Mouse (Mus musculus): Measurements from ENCODE around the gene Klhl25. TPM values are rescaled to one million over a fixed set of nuclear protein-coding genes. Genes with fewer than 3 reads are reported as not detected.
"Not testable (repeated sequence)": the region's sequence is repeated elsewhere in the genome, so short reads cannot be mapped to it uniquely, and the experiment has no call there.

Klhl25 gene
- total and polyA plus RNA-seq, 2 experiments from 2014 or later = 12.6 to 34.2 TPM

DNA sequence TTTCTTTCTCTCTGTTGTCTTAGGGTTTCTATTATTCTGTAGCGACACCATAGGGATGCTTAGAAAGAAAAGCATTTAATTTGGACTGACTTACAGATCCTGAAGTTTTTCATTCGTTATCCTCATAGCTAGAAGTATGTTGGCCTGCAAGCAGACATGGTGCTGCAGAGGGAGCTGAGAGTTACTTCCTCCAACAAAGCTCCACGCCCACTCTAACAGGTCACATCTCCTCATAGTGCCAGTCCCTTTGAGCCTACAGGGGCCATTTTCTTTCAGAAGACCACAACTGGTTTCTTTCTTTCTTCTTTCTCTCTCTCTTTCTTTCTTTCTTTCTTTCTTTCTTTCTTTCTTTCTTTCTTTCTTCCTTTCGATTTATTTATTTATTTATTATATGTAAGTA, 8.0 kb upstream of the Klhl25 start:
- Histone ChIP-seq H3K27me3 (ENCODE audit: insufficient read depth, low read length) (no peaks in the 10 kb centered on the region), H3K4me2 (ENCODE audit: low read depth, low read length, poor library complexity, severe bottlenecking) (no peak overlapping the region), H3K36me3 (ENCODE audit: insufficient read depth, low read length) (no peaks in the 10 kb centered on the region), H3K9ac (replicated peaks; ENCODE audit: low read length, poor library complexity, severe bottlenecking) (no peak overlapping the region), H3K27ac (ENCODE audit: low read depth, low read length) (no peak overlapping the region), H3K9me3 (ENCODE audit: low read length) (no peaks in the 10 kb centered on the region), H3K4me1 (ENCODE audit: insufficient read depth, low read length) (no peaks in the 10 kb centered on the region), H3K4me3 (ENCODE audit: low read depth, low read length) (no peak overlapping the region)
- ATAC-seq (ENCODE audit: low FRiP score) (no peak), DNase-seq (ENCODE audit: low spot score) (no peak)
- 81% methylated on average over 4 of the region's 4 CpGs for WGBS
- no peak for TF ChIP-seq CTCF (IDR thresholded peaks at IDR 0.05)

DNA sequence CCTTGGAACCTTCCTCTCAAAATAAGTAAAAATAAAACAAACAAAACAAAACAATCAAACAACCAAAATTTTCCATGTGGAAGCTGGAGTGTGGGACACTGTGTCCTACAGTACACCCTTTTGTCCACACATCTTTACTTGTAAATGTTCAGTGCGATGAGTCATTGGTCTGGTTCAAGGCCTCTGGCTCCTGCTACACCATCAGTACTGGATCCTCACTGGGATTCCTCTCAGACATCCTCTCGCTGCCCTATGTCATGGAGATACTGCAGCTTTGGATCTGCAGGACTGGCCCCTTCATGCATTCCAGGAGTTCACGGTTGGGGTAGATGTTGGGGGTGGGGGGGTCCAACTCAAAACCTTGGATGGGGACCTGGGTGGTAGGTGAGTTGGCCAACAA, 5.8 kb upstream of the Klhl25 start:
- Histone ChIP-seq H3K4me3 (ENCODE audit: low read depth, low read length) (no peak overlapping the region), H3K9ac (replicated peaks; ENCODE audit: low read length, poor library complexity, severe bottlenecking) (no peak overlapping the region), H3K4me2 (ENCODE audit: low read depth, low read length, poor library complexity, severe bottlenecking) (no peak overlapping the region), H3K36me3 (ENCODE audit: insufficient read depth, low read length) (no peaks in the 10 kb centered on the region), H3K27ac (ENCODE audit: low read depth, low read length) (no peak overlapping the region), H3K27me3 (ENCODE audit: insufficient read depth, low read length) (no peaks in the 10 kb centered on the region), H3K9me3 (ENCODE audit: low read length) (no peaks in the 10 kb centered on the region), H3K4me1 (ENCODE audit: insufficient read depth, low read length) (no peaks in the 10 kb centered on the region)
- no peak for DNase-seq (ENCODE audit: low spot score)
- WGBS = 88% methylated on average over 3 of the region's 3 CpGs
- no peak for ATAC-seq (ENCODE audit: low FRiP score)
- no peak for TF ChIP-seq CTCF (IDR thresholded peaks at IDR 0.05)

DNA sequence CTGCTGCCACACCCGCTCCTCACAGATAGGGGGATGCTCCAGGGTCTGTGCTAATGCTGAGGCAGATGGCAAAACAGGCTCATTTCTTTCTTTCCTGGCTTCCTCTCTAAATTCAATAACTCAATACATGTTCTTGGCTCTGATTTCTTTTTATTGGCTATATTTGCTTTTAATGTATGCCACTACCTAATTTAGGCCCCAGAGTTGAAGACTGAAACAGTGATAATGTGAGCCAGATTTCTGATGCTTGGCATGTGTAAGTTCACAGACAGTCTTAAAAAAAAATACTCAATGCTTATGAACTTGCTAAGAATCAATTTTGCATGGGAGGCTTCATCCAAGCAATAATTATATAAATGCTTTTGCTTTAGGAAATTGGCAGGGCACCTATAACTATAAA, 2.2 kb upstream of the Klhl25 start:
- Histone ChIP-seq H3K4me1 (ENCODE audit: insufficient read depth, low read length) (peaks cover 5% of the 10 kb centered on the region; the same call in 1 of the 2 replicates), H3K27me3 (ENCODE audit: insufficient read depth, low read length) (no peaks in the 10 kb centered on the region), H3K36me3 (ENCODE audit: insufficient read depth, low read length) (no peaks in the 10 kb centered on the region), H3K27ac (ENCODE audit: low read depth, low read length) (no peak overlapping the region), H3K9me3 (ENCODE audit: low read length) (no peaks in the 10 kb centered on the region), H3K4me3 (ENCODE audit: low read depth, low read length) (no peak overlapping the region), H3K4me2 (ENCODE audit: low read depth, low read length, poor library complexity, severe bottlenecking) (no peak overlapping the region), H3K9ac (replicated peaks; ENCODE audit: low read length, poor library complexity, severe bottlenecking) (no peak overlapping the region)
- TF ChIP-seq CTCF (IDR thresholded peaks at IDR 0.05) = no peak
- DNase-seq (ENCODE audit: low spot score) = no peak
- ATAC-seq (ENCODE audit: low FRiP score) = no peak
- 92% methylated on average over 1 of the region's 1 CpGs for WGBS

DNA sequence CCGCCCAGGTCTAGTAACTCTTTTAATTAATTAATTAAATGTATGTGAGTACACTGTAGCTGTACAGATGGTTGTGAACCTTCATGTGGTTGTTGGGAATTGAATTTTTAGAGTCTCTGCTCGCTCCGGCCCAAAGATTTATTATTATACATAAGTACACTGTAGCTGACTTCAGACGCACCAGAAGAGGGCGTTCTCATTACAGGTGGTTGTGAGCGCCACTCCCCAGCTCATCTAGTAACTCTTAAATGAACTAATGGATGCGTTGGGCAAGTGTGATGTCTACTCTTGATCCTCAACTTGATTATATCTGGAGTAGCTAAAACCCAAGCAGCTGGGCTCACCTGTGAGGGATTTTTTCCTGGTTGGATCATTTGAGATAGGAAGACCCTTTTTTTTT, 1.2 kb upstream of the Klhl25 start:
- no peaks in the 10 kb centered on the region for H3K36me3 ChIP-seq (ENCODE audit: insufficient read depth, low read length)
- no peak overlapping the region for H3K27ac ChIP-seq (ENCODE audit: low read depth, low read length)
- no peak for DNase-seq (ENCODE audit: low spot score)
- WGBS = 52% methylated on average over 7 of the region's 7 CpGs
- no peak for ATAC-seq (ENCODE audit: low FRiP score)
- no peak overlapping the region for H3K4me3 ChIP-seq (ENCODE audit: low read depth, low read length)
- H3K4me1 ChIP-seq (ENCODE audit: insufficient read depth, low read length) = peaks cover 5% of the 10 kb centered on the region; the same call in 1 of the 2 replicates
- no peaks in the 10 kb centered on the region for H3K9me3 ChIP-seq (ENCODE audit: low read length)
- H3K9ac ChIP-seq (replicated peaks; ENCODE audit: low read length, poor library complexity, severe bottlenecking) = no peak overlapping the region
- peak; percentile 30 for TF ChIP-seq CTCF (IDR thresholded peaks at IDR 0.05)
- no peak overlapping the region for H3K4me2 ChIP-seq (ENCODE audit: low read depth, low read length, poor library complexity, severe bottlenecking)
- H3K27me3 ChIP-seq (ENCODE audit: insufficient read depth, low read length) = no peaks in the 10 kb centered on the region

- DNase-seq (ENCODE audit: low spot score) = no peak
- no peak overlapping the region for H3K27ac ChIP-seq (ENCODE audit: low read depth, low read length)
Observed at GRCm38 (mm10) chr7:75847489-75847888, 621 bp upstream of the Klhl25 start.

GRCm38 (mm10) chr7:75848776-75849670, 913 bp downstream of the Klhl25 start:
- Histone ChIP-seq H3K27me3 (ENCODE audit: insufficient read depth, low read length) (no peaks in the 10 kb centered on the region), H3K4me2 (ENCODE audit: low read depth, low read length, poor library complexity, severe bottlenecking) (peak overlapping the region; percentile 97), H3K36me3 (ENCODE audit: insufficient read depth, low read length) (no peaks in the 10 kb centered on the region), H3K9me3 (ENCODE audit: low read length) (no peaks in the 10 kb centered on the region), H3K4me3 (ENCODE audit: low read depth, low read length) (peak overlapping the region; percentile 90), H3K9ac (replicated peaks; ENCODE audit: low read length, poor library complexity, severe bottlenecking) (peak overlapping the region; percentile 77), H3K27ac (ENCODE audit: low read depth, low read length) (peak overlapping the region; percentile 77), H3K4me1 (ENCODE audit: insufficient read depth, low read length) (peaks cover 5% of the 10 kb centered on the region; the same call in 1 of the 2 replicates)
- TF ChIP-seq CTCF (IDR thresholded peaks at IDR 0.05) = no peak
- ATAC-seq (ENCODE audit: low FRiP score) (peak; percentile 19; the same call in 1 of the 2 replicates), DNase-seq (ENCODE audit: low spot score) (no peak)
- 2% methylated on average over 23 of the region's 25 CpGs for WGBS

More at GRCm38 (mm10) chr7:75847489-75847888, 621 bp upstream of the Klhl25 start:
- peak overlapping the region; percentile 90 for H3K4me3 ChIP-seq (ENCODE audit: low read depth, low read length)
- 13% methylated on average over 6 of the region's 6 CpGs for WGBS
- H3K4me2 ChIP-seq (ENCODE audit: low read depth, low read length, poor library complexity, severe bottlenecking) = peak overlapping the region; percentile 97
- H3K9ac ChIP-seq (replicated peaks; ENCODE audit: low read length, poor library complexity, severe bottlenecking) = peak overlapping the region; percentile 33; the same call in 1 of the 2 replicates
- no peak for TF ChIP-seq CTCF (IDR thresholded peaks at IDR 0.05)
- H3K4me1 ChIP-seq (ENCODE audit: insufficient read depth, low read length) = peaks cover 5% of the 10 kb centered on the region; the same call in 1 of the 2 replicates
- H3K9me3 ChIP-seq (ENCODE audit: low read length) = no peaks in the 10 kb centered on the region
- H3K36me3 ChIP-seq (ENCODE audit: insufficient read depth, low read length) = no peaks in the 10 kb centered on the region
- no peak for ATAC-seq (ENCODE audit: low FRiP score)
- no peaks in the 10 kb centered on the region for H3K27me3 ChIP-seq (ENCODE audit: insufficient read depth, low read length)

- not testable (repeated sequence) for H3K4me3 ChIP-seq (ENCODE audit: low read depth, low read length); H3K9me3 ChIP-seq (ENCODE audit: low read length); DNase-seq (ENCODE audit: low spot score); H3K36me3 ChIP-seq (ENCODE audit: insufficient read depth, low read length); H3K4me2 ChIP-seq (ENCODE audit: low read depth, low read length, poor library complexity, severe bottlenecking); H3K27ac ChIP-seq (ENCODE audit: low read depth, low read length); ATAC-seq (ENCODE audit: low FRiP score); H3K9ac ChIP-seq (replicated peaks; ENCODE audit: low read length, poor library complexity, severe bottlenecking); H3K27me3 ChIP-seq (ENCODE audit: insufficient read depth, low read length)
- 44% methylated on average over 1 of the region's 3 CpGs for WGBS
- H3K4me1 ChIP-seq (ENCODE audit: insufficient read depth, low read length) = peaks cover 15% of the 10 kb centered on the region; the same call in 1 of the 2 replicates
Observed at GRCm38 (mm10) chr7:75850396-75850795, 2.3 kb downstream of the Klhl25 start.
